Mouse (Mus musculus): Measurements from ENCODE around the gene Megf9. TPM values are rescaled to one million over a fixed set of nuclear protein-coding genes. Genes with fewer than 3 reads are reported as not detected.

Gene Megf9
- polyA plus RNA-seq, 3 experiments from 2014 or later: 0.39 to 0.78 (median 0.70) TPM

GRCm38 (mm10) chr4:70521506-70522292 lies 13.1 kb downstream of the Megf9 start:
- no peak for ATAC-seq

DNA sequence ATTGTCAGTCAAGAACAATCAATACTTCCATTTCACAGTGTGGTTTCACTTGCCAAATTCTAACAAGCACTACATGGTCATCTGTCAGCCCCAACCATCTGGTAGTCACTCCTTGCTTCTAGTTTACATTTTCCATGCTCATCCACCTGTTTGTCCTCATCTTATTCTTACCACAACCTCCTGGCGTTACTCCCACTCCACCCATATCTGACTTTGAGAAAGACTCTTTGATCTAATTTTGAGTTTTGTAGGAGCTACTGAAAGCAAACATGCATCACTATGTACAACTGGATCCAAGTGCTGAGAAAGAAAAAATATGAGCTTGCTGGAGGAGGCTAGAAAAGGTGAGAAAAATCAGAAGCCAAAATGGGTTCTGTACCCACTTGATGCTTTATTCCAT lies 17.1 kb downstream of the Megf9 start:
- no peak for ATAC-seq

DNA sequence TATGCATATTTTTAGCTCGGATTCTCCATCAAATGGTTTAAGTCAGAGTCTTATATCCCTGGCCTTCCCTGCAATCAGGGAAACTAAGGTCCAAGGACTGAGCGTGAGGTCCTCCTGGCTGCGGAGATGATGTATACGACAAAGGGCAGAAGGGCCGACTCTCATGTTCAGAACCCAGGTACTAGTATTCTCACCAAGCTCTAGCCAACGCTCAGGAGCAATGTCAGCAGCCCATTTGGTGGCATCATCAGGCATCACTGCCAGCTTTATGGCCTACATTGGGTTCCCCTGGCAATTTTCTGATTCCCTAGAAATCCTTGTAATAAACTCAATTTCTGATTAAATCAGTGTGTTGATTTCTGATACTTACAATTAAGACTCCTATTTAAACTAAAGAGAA lies 18.5 kb downstream of the Megf9 start:
- ATAC-seq: no peak

DNA sequence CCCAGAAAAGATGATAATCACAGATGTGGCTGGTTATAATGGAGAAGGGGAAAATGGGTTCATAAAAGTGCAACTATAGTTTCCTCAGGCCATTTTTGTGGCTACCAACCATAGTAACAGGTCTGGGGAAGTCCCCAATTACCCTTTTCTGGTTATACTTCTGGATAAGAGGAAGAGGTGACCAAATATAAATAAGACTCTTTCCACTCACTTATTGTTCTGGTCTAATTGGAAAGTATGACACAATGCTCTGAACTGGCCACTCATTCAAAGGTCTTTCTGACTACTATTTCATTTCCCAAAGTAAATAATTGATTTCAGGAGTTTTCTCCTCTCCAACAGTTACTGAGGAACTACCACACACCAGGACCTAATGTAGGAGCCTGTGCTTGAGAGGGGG lies 19.3 kb downstream of the Megf9 start:
- ATAC-seq: peak; percentile 46

- ATAC-seq: no peak
Measured at GRCm38 (mm10) chr4:70509987-70510386, 24.8 kb downstream of the Megf9 start.

- ATAC-seq: no peak
Measured at GRCm38 (mm10) chr4:70509565-70509964, 25.2 kb downstream of the Megf9 start.

- no peak for ATAC-seq
Measured at GRCm38 (mm10) chr4:70508207-70508606, 26.6 kb downstream of the Megf9 start.

DNA sequence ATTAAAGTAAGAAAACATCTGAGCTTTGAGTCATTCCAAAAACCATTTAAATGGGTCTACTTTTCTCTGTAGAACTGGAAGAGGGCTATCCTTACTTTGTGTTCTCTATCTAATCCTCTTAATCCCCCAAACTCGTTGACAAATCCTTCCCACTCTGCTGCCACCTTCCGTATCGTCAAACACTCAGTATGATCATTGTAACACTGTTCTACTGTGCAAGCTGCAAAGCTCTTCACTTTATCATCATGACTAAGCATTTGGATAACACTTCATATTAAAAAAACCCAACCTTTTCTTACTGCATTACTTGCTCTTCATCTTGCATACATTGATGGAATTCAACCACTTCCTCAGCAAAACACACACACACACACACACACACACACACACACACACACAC lies 28.8 kb downstream of the Megf9 start:
- ATAC-seq: no peak

- no peak for ATAC-seq
Measured at GRCm38 (mm10) chr4:70503827-70504226, 31.0 kb downstream of the Megf9 start.

DNA sequence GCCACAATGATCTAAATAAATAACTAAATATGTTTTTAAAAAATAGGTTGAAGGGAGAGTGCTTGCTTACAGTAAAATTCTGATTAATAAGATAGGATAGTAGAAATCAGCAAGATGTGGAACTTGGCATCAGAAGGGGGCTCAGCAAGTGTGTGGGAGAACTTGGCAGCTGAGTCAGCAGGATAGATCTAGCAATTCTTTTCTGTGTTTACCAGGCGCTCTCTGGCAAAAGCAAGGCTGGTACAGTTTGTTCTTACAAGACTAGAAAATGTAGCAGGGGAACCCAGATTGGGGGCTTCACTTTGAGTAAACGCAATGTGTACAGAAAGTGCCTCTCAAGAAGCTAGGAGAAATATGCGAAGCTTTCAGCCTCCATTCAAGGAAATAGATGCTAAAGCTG lies 35.5 kb downstream of the Megf9 start:
- ATAC-seq: no peak

- ATAC-seq: no peak
Measured at GRCm38 (mm10) chr4:70496978-70497377, 37.8 kb downstream of the Megf9 start.

DNA sequence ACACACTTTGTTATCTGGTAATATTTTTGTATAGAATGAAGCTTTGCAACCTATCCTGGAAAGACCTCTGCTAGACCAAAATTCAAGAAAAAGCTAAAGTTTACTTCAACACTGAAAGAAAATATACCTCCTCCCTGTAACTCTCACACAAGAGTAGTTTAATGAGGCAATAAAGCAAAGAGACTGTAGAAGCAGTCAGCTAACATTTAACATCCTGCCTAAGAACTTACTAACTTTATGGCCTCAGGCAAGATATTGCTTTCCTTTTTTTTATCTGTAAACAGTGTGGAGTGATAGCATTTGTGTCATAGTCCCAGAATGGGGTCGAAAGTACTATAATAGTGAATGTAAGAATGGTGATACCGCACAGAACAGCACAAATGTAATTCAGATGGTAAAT lies 45.0 kb downstream of the Megf9 start:
- ATAC-seq: no peak

GRCm38 (mm10) chr4:70488415-70488814 lies 46.4 kb downstream of the Megf9 start:
- ATAC-seq: no peak

DNA sequence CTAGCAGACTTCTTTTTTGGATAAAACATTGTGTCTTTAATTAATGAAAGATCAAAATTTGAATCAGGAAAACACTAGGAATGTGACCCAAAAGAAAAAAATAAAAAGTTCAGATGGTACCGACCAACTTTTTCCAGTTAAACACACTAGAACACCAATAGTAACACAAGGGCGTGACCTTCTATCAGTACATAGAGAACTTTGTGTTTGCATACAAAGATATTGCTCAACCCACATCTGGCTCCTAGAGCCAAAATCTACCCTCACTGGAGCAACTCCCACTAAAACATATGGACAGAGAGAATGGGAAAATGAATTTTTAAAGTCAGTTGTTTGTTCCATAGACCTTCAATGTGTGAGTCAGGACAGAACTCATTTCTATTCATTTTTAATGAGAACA lies 50.7 kb downstream of the Megf9 start:
- no peak for ATAC-seq

DNA sequence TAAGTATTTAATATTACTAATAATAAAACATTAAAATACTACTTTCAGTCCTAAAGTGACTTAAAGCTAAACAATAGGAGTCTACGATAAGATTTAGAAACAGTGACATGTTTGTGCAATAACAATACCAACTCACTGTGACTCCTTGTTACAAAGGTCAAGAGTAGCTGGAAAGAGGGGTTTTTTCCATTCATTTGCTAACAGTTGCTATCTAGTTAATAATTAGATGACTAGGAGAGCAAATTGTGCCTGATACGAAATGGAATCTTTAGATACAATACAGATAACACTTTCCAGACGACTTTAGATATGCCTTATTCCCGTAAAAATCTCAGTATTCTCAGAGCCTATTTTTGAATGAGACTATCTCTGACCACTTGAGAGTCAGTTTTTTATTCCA lies 52.9 kb downstream of the Megf9 start:
- no peak for ATAC-seq

DNA sequence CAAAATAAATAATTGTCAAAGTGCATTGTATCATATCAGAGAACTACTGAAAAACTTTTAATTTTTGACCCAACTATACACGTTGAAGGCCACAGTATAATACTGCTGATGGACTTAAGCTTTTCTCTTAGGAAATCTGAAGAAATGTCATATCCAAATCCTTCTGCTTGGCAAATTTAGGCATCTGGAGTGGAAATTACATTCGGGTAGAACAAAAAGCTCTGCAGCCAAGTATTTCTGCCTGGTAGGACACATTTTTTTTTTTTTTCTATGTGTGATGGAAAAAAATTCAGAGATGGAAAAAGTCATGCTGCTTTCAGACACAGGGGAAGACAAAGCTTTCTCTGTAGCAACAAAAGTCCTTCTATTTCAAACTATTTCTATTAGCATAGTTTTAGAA lies 63.4 kb downstream of the Megf9 start:
- ATAC-seq: no peak

GRCm38 (mm10) chr4:70465921-70466689 lies 68.7 kb downstream of the Megf9 start:
- ATAC-seq: no peak

- ATAC-seq: no peak
Measured at GRCm38 (mm10) chr4:70463302-70463701, 71.5 kb downstream of the Megf9 start.

DNA sequence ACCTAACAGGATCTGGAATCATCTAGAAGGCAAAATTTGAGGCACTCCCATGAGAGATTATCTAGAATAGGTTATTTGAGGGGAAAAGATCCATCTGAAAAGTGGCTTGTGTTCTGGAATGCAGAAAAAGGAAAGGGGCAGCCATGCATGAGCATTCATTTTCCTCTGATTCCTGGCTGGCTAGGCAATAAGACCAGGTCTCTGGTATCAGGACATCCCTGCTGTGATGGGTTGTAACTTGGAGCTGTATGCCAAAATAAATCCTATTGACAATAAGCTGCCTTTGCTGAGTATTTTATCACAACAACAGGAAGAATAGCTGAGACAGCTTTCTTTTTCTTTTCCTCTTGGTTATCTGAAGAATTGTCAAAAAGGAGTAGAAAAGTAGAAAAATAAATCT lies 73.4 kb downstream of the Megf9 start:
- no peak for ATAC-seq

DNA sequence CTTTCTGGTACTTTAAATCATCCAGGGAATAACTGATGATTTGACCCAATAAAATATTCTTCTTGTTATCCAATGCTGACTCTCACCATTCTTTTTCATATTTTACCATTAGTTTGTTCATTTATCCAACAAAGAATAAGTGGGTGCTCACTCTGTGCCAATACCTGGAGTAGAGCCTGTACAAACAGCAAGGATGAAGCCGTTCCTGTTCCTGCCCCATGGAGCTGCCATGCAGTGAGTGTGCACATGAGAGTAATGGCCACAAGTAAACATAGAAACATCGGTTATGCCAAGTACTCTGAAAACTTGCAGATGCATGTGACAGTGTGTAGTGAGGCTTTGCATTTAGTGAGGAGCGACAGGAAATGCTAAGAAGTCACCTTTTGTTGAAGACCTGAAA lies 82.6 kb downstream of the Megf9 start:
- no peak for ATAC-seq

GRCm38 (mm10) chr4:70451750-70452149 lies 83.0 kb downstream of the Megf9 start:
- ATAC-seq: peak; percentile 83

DNA sequence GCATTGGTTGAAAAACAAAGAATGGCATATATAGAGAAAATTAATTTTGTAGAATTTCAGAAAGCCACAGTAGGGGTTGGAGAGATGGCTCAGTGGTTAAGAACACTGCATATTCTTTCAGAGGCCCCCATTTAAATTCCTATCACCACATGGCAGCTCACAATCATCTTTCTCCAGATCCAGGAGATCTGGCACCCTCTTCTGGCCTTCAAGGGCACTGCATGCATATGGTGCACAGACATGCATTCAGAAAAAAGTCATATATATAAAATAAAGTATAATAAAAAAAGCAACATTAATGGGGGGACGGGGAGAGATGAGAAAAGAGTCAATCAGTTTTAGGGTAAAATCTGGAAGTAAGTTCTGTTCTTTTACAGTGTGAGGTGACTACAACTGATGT lies 85.1 kb downstream of the Megf9 start:
- ATAC-seq: no peak

DNA sequence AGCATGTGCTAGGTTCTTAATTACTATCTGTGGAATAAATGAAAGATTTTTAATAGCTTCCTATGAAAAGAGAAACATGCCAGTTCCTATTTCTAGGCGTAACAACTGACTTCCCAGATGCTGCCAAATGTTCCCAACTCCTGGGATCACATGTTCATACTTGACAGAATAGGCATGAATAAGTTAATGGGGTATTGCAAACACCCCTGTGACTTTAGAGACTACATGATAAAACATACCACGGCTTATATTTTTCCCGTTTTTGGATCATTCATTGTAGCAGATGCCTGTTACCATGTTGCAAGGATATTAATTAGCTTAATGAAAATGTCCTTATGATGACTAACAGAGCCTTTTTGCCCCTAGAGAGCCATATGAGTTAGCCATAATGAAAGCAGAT lies 88.0 kb downstream of the Megf9 start:
- ATAC-seq: no peak

GRCm38 (mm10) chr4:70420202-70420601 lies 114.6 kb downstream of the Megf9 start:
- no peak for ATAC-seq
